Mouse (Mus musculus) embryo, embryonic 10.5 days (tissue): Measurements from ENCODE around the gene Espn.
A peak's percentile ranks its signal among the peaks of the same experiment; 100 is the strongest.

Experiments used
- DNase-seq: peaks from one replicate; pipeline ENCODE4 v3.0.0-alpha.2; 2015; ENCODE audit warnings: low spot score

The Espn gene

GRCm38 (mm10) chr4:152097911-152098799 is 54.0 kb downstream of the Espn start:
- no peak for DNase-seq

GRCm38 (mm10) chr4:152096927-152097326 is 55.2 kb downstream of the Espn start:
- DNase-seq: no peak

DNA sequence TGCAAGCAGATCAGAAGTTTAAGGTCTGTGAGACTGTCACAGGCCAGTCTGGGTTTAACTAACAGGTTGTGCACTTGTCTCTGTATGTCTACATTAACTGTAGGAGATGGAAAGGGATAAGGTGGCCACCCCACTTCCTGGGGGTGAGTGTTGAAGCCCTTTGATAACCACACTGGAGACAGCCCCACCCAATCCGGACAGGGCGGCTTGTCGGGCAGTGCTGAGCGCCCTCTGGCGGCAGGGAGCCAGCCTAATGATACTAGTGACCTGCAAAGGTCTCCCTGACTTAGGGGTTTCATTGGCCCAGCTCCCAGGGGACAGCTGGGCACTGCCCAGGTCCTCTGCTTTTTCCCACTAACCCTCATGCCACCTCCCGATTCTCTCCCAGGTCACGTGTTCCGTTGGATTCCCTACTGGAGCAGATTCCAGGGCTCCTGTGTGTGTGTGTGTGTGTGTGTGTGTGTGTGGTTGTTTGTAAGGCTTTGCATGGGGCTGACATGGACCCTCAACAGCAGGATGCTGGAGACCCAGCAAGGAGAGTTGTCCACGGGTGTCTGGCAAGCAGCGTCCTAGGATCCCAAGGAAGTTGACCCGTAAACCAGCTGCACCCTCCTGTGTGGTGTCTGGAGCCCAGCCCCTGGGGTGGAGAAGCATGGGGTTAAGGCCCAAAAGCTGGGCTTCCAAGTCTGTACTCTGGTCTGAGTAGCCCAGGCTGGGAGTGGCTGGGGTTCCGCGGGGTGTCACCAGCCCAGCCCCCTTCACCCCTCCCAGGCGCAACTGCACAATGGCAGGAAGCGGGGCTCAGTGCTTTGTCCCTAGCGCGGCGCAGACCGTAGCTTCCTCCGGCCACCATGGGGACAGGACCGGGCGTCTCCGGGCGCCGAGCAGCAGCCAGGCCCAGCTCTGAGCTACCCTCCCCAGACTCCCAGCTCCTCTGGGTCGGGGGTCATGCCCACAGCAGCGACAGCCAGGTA is 55.9 kb downstream of the Espn start:
- peak; percentile 76 for DNase-seq

- no peak for DNase-seq
Measured at GRCm38 (mm10) chr4:152094233-152094632, 57.9 kb downstream of the Espn start.

- DNase-seq: no peak
Measured at GRCm38 (mm10) chr4:152092751-152093293, 59.3 kb downstream of the Espn start.

- no peak for DNase-seq
Measured at GRCm38 (mm10) chr4:152090191-152090590, 62.0 kb downstream of the Espn start.

DNA sequence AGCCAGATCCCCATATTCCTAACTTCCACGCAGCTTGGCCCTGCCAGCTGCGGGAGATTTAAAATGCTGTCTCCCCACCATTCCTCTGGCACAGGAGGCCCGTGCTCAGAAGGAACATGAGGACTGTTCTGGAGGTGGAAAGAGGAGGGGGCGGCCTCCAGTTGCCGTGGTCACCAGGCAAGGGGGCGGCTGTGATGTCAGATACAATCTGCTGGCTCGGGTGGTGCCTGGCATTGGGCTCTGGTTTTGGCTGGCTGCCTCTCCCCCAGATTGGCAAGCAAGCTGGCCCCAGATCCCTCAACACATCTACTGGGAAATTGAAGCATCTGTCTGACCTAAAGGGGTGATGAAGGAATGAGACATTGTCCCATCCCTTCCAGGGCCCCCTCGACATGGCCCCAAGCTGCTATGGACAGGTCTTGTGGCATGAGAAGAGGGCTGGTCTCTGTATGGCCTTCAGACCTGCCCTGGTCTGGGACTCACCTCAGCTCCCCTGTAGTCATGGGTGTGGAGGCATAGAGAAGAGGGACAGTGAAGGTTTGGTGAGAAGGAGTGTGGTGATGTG is 63.5 kb downstream of the Espn start:
- no peak for DNase-seq

DNA sequence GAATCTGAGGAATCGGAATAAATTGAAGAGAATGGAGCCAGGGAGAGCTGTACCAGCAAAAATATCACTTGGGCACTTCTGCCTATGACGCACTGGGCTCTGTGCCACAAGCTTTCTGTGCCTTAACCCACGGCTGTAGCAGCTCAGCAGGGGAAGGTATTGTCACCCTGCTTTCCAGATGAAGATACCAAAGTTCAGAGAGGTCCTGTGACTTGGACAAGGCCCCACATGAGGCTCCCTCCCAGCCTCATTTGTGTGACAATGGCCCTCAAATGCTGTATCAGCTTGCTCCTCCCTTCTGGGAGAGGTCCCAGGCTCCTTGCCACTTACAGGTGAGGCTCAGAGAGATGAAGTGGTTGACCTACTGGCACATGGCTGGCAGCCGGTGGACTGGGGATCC is 64.0 kb downstream of the Espn start:
- no peak for DNase-seq

DNA sequence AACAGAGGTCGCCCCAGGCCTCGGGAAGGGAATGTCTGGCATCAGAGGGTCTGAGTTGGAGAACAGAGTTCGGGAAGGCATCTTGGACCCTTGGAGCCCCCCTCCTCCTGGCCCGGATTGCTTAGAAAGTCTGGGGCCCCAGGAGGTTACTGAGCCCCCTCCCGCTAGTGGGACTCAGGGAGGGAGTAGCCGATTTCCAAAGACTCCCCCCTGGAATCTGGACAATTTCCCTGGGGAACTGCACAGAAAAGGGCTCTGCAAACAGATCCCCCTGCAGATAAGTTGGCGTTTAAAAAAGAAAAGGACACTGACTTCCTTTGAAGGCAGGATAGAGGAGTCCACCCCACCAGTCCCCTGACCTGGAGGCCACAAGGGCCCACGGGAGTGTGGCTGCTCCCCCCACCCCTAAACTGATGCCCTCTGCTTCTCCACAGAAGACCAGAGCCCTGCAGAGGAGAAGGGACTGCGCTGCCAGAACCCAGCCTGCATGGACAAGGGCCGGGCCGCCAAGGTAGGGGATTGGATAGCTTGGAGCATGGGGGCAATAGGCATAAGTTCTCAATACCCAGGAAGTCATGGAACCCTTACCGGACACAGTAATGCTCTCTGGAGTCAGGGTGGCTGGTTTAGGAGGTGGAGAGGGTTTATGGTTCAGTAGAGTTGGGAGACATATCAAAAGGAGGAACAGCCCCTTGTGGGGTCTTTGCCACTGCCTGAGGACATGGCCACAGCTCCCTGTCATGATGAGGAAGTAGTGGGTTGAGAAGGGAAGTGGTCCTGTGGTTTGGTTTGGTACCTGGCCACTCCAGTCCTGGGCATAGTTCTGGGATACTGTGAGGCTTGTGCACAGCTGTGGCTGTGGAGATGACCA is 64.7 kb downstream of the Espn start:
- no peak for DNase-seq

GRCm38 (mm10) chr4:152086505-152087210 is 65.5 kb downstream of the Espn start:
- no peak for DNase-seq

DNA sequence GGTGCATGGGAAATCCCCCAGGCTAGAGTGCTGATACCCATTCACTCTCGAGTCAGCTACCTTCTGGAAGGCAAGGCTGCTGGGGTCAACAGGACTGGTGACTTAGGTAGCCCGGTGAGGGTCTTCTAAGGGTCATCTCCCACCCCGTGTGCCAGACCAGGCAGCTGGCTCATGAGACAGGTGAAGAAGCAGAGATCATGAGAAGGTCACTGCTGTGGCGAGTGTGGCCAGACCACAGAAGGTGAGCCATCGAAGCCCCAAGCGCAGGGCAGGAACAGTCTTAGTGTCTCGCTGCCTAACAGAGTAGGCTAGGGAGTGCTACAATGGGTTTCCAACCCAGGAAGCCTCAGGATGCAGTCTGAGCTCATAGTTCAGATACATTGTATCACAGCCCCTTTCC is 67.6 kb downstream of the Espn start:
- DNase-seq: no peak

DNA sequence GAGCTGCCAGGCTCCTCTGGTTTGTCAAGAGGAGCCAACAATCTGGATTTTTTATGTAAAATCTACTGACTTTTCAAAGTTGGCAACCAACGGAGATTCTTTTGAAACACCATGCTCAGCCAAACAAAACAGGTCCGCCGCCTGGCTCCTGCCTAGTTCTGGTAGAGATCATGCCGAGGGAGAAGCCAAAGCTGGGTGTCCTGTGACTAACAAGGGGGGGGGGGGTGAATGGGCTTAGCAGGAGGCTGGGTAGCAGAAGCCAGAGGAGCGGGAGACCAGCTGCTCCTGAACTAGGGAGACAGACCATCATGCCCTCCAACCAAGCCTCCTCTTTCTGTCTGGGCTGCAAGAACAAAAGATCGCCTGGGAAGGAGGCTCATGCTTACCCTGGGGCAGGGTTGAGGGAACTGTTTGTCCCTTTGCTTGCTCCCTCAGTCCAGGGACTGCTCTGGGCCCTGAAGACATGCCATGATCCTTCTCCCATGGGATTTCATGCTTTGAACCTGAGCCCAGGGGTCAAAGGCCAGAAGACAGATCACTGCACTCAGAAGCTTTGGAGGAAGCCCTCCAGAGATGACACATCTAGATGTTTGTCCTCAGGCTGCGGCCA is 68.5 kb downstream of the Espn start:
- no peak for DNase-seq

DNA sequence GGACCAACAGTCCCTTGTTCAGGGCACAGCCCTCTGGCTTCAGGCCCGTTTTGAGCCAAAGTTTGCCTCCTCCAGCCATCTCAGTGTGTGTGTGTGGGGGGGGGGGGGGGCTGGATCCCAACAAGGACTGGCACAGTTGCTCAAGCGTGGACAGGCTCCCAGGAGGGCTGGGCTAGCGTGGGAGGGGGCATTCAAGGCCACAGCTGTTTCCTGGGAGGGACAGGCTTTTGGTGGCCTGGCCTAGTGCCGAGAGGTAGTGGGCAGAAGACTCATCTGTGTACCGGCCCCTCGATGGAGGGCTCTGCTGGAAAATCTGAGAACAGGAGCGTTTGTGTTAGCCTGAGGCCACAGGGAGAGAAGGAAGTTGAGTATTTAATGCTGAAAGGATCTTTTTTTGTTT is 72.2 kb downstream of the Espn start:
- no peak for DNase-seq

DNA sequence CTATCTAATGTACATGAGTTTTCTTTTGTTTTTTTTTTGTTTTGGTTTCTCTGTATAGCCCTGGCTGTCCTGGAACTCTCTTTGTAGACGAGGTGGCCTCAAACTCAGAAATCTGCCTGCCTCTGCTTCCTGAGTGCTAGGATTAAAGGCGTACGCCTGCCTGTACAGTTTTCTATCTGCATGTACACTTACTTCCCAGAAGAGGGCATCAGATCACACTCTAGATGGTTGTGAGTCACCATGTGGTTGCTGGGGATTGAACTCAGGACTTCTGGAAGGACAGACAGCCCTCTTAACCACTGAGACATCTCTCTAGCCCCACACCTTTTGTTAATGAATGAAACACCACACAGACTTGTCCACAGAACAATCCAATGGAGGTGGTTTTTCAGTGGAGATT is 72.9 kb downstream of the Espn start:
- no peak for DNase-seq

GRCm38 (mm10) chr4:152078105-152078530 is 74.1 kb downstream of the Espn start:
- no peak for DNase-seq

- DNase-seq: no peak
Measured at GRCm38 (mm10) chr4:152077191-152077590, 75.0 kb downstream of the Espn start.

GRCm38 (mm10) chr4:152074548-152074947 is 77.6 kb downstream of the Espn start:
- no peak for DNase-seq

- DNase-seq: no peak
Measured at GRCm38 (mm10) chr4:152073715-152074114, 78.5 kb downstream of the Espn start.

DNA sequence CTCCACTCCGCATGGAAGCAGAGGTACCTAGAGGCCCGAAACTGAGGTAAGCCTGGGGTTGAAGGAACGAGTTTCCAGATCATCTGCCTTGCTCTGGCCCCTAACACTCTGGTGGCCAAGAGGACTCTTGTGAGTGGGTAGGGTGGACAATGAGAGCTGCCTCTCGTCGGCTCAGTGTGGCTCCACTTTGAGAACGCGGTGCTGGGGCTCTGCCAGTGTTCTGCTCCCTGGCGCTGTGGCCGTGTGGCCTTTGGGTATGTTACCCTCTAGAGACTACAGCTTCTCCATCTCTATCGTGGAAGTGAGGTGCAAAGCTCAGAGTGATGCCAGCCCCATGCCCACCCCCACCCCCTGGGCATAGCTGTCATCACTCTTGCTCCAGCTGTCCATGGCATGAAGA is 79.5 kb downstream of the Espn start:
- no peak for DNase-seq

GRCm38 (mm10) chr4:152072121-152072601 is 80.0 kb downstream of the Espn start, which contains the start of gene Plekhg5:
Plekhg5 (plus strand) TSS chr4:152072498.
- peak; percentile 32 for DNase-seq
